Mouse (Mus musculus): Measurements from ENCODE around the gene Ids. TPM values are rescaled to one million over a fixed set of nuclear protein-coding genes. Genes with fewer than 3 reads are reported as not detected.

Gene Ids
- total and polyA plus RNA-seq, 3 experiments: 3.1 to 8.1 TPM; not detected in 1

DNA sequence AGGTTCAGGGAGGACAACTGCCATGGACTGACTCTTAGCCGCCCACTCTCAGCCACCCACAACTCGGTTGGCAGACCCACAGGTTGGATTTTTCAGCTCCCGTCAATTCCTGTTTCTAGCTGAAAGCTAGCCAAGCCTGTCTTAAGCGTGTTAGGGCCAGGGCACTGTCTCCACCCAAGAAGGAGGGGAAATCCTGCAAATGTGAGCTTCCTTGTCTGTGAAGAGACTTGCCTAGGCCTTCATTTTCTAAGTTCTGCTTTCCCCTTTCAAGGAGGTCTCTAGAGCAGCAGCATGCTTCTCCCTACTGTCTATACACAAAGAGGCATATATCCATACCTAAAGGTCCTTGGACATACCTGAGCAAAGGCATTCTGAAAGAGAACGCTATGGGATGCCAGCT, 1.4 kb downstream of the Ids start:
- DNase-seq (ENCODE audit: low read depth, low spot score): peak; percentile 8
- Histone ChIP-seq H3K9ac (ENCODE audit: control insufficient read depth, low read depth, low read length, poor library complexity, severe bottlenecking) (no peak overlapping the region), H3K27ac (ENCODE audit: control insufficient read depth, low read depth, low read length) (no peak overlapping the region), H3K27me3 (ENCODE audit: control insufficient read depth in 1 of 2, insufficient read depth in 2 of 2, low read length in 2 of 2) (no peaks in the 10 kb centered on the region), H3K79me2 (ENCODE audit: control insufficient read depth, insufficient read depth, low read length, poor library complexity) (no peaks in the 10 kb centered on the region), H3K4me3 (ENCODE audit: control insufficient read depth in 1 of 2, insufficient read depth in 1 of 2, low read depth in 2 of 2, low read length in 2 of 2) (no peak overlapping the region), H3K9me3 (replicated peaks; ENCODE audit: insufficient read depth, low read length) (no peaks in the 10 kb centered on the region), H3K4me1 (ENCODE audit: control insufficient read depth in 1 of 2, insufficient read depth in 2 of 2, low read length in 2 of 2) (no peaks in the 10 kb centered on the region; a peak in 1 of 4 replicates), H3K36me3 (ENCODE audit: control insufficient read depth in 1 of 2, insufficient read depth in 2 of 2, low read length in 2 of 2) (no peaks in the 10 kb centered on the region; a peak in 1 of 4 replicates)
- TF ChIP-seq UBTF (IDR thresholded peaks at IDR 0.05; ENCODE audit: borderline replicate concordance, insufficient read depth, low read depth, low read length) (no peak), E2F4 (IDR thresholded peaks at IDR 0.05; ENCODE audit: borderline replicate concordance, low read depth, low read length) (no peak)

DNA sequence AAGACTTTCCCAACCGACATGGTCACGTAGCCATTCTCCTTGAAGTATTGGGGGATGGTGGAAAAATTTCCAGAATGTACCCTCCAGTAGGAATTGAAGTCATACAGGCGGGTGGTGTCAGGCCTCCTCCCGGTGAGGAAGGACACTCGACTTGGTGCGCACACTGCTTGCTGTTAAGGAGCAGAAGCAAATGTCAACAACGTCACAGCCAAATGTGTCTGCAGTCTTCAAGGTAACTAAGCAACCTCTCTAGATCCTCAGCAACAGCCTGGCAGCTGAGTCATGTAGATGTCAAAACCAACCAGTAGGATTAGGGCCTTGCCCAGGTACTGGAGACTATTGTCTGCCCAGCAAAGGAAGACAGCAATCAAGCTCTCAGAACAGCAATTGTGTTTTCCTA, 1.9 kb downstream of the Ids start:
- Histone ChIP-seq H3K27me3 (ENCODE audit: control insufficient read depth in 1 of 2, insufficient read depth in 2 of 2, low read length in 2 of 2) (no peaks in the 10 kb centered on the region), H3K36me3 (ENCODE audit: control insufficient read depth in 1 of 2, insufficient read depth in 2 of 2, low read length in 2 of 2) (no peaks in the 10 kb centered on the region; a peak in 1 of 4 replicates), H3K27ac (ENCODE audit: control insufficient read depth, low read depth, low read length) (no peak overlapping the region), H3K9me3 (replicated peaks; ENCODE audit: insufficient read depth, low read length) (no peaks in the 10 kb centered on the region), H3K79me2 (ENCODE audit: control insufficient read depth, insufficient read depth, low read length, poor library complexity) (no peaks in the 10 kb centered on the region), H3K9ac (ENCODE audit: control insufficient read depth, low read depth, low read length, poor library complexity, severe bottlenecking) (no peak overlapping the region), H3K4me3 (ENCODE audit: control insufficient read depth in 1 of 2, insufficient read depth in 1 of 2, low read depth in 2 of 2, low read length in 2 of 2) (no peak overlapping the region), H3K4me1 (ENCODE audit: control insufficient read depth in 1 of 2, insufficient read depth in 2 of 2, low read length in 2 of 2) (no peaks in the 10 kb centered on the region; a peak in 1 of 4 replicates)
- no peak for DNase-seq (ENCODE audit: low read depth, low spot score)
- TF ChIP-seq TAL1 (IDR thresholded peaks at IDR 0.05; ENCODE audit: low read length) (no peak), USF1 (IDR thresholded peaks at IDR 0.05; ENCODE audit: low read depth, low read length) (no peak), ZKSCAN1 (IDR thresholded peaks at IDR 0.05; ENCODE audit: low read depth, low read length) (no peak)

DNA sequence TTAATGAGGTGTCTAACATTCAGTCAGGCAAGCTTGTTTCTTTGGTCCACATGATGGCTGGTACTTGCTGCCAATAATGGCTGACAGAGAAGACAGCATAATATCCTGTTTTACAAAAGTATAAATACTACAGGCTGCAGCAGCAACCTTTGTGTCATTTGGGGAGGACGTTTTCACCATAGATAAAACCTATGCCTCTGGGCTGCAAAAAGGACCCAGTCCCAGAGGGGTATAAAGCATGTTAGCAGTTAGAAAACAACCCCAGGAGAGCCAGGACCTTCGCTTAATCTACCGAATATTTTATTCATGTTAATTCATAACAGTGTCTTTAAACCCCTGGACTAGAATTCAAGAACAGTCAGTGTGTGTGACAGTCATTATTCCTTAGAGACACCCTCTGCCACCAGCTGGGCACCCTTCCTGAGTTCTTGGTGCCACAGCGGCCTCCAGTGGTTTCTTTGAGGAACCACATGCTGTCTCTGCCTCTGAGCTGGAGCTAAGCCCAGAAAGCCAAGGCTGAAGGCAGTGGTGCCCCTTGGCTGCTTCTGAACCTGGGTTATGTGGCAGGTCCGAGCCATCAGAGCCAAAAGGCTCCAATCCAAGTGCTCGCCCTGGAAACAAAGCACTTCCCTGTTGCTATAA, 34.6 kb downstream of the Ids start:
- no peak overlapping the region for H3K9ac ChIP-seq (ENCODE audit: control insufficient read depth, low read depth, low read length, poor library complexity, severe bottlenecking)
- H3K36me3 ChIP-seq (ENCODE audit: control insufficient read depth in 1 of 2, insufficient read depth in 2 of 2, low read length in 2 of 2): no peaks in the 10 kb centered on the region
- H3K79me2 ChIP-seq (ENCODE audit: control insufficient read depth, insufficient read depth, low read length, poor library complexity): no peaks in the 10 kb centered on the region
- no peak overlapping the region for H3K4me3 ChIP-seq (ENCODE audit: control insufficient read depth in 1 of 2, insufficient read depth in 1 of 2, low read depth in 2 of 2, low read length in 2 of 2)
- no peaks in the 10 kb centered on the region for H3K9me3 ChIP-seq (replicated peaks; ENCODE audit: insufficient read depth, low read length)
- H3K27ac ChIP-seq (ENCODE audit: control insufficient read depth, low read depth, low read length): no peak overlapping the region
- H3K4me1 ChIP-seq (ENCODE audit: control insufficient read depth in 1 of 2, insufficient read depth in 2 of 2, low read length in 2 of 2): no peaks in the 10 kb centered on the region
- no peaks in the 10 kb centered on the region for H3K27me3 ChIP-seq (ENCODE audit: control insufficient read depth in 1 of 2, insufficient read depth in 2 of 2, low read length in 2 of 2)
- DNase-seq (ENCODE audit: low read depth, low spot score): peak; percentile 58
- no peak for TF ChIP-seq POLR2A (IDR thresholded peaks at IDR 0.05; ENCODE audit: control insufficient read depth in 1 of 2, insufficient read depth in 1 of 2, low read depth in 1 of 2, low read length in 2 of 2, poor library complexity in 1 of 2)
- peak; percentile 64 for TF ChIP-seq SMC3 (IDR thresholded peaks at IDR 0.05; ENCODE audit: low read depth, low read length)
- peak; percentile 41; the same call in 1 of the 2 replicates for TF ChIP-seq ZC3H11A (IDR thresholded peaks at IDR 0.05; ENCODE audit: low read depth, low read length)
- TF ChIP-seq RAD21 (IDR thresholded peaks at IDR 0.05; ENCODE audit: low read depth, low read length): peak; percentile 65
- no peak for TF ChIP-seq HCFC1 (IDR thresholded peaks at IDR 0.05; ENCODE audit: low read depth, low read length)
- peak; percentile 36 to 77 (median 69); a peak in 5 of 6 replicates for TF ChIP-seq CTCF (IDR thresholded peaks at IDR 0.05 in 2 of 3, conservative IDR thresholded peaks at IDR 0.05 in 1 of 3; ENCODE audit: control insufficient read depth in 1 of 3, insufficient read depth in 1 of 3, low read depth in 2 of 3, low read length in 3 of 3, poor library complexity in 1 of 3, severe bottlenecking in 1 of 3)
- no peak for TF ChIP-seq NRF1 (IDR thresholded peaks at IDR 0.05; ENCODE audit: insufficient read depth, low read depth, low read length, poor library complexity, severe bottlenecking)
- no peak for TF ChIP-seq KAT2A (conservative IDR thresholded peaks at IDR 0.05; ENCODE audit: low read depth, low read length)
